Mouse (Mus musculus) limb, embryonic 13.5 days (tissue): ENCODE measurements around the gene Prkcq. TPM values are rescaled to one million over a fixed set of nuclear protein-coding genes. Genes with fewer than 3 reads are reported as not detected.
A peak's percentile ranks its signal among the peaks of the same experiment; 100 is the strongest.

Experiments
- ATAC-seq: fragments of 200-750 bp; cut with Nextera tagmentation; 2 replicates; pipeline ENCODE4 v1.8.0; 2017; ENCODE audit warnings: low read depth, moderate number of reproducible peaks, moderate TSS enrichment; ENCODE audit not compliant: low FRiP score
- H3K27ac ChIP-seq: fragments of 300-500 bp; sonication (generic); 2 replicates; pipeline ENCODE4 v1.5.1; 2015; ENCODE audit warnings: inconsistent platforms, mild to moderate bottlenecking, moderate library complexity
- H3K27me3 ChIP-seq: fragments of 300-500 bp; sonication (generic); 2 replicates; pipeline ENCODE4 v1.6.1; 2015; ENCODE audit warnings: mild to moderate bottlenecking, inconsistent platforms
- H3K36me3 ChIP-seq: fragments of 300-500 bp; sonication (generic); 2 replicates; pipeline ENCODE4 v1.6.1; 2015; ENCODE audit warnings: inconsistent platforms, mild to moderate bottlenecking, moderate library complexity
- H3K4me1 ChIP-seq: fragments of 300-500 bp; sonication (generic); 2 replicates; pipeline ENCODE4 v1.6.1; 2015; ENCODE audit warnings: inconsistent platforms
- H3K4me2 ChIP-seq: fragments of 300-500 bp; sonication (generic); replicated peaks from 2 replicates; pipeline ENCODE4 v1.6.1; 2015; ENCODE audit warnings: inconsistent platforms, mild to moderate bottlenecking, moderate library complexity
- H3K4me3 ChIP-seq: fragments of 300-500 bp; sonication (generic); 2 replicates; pipeline ENCODE4 v1.5.1; 2015; ENCODE audit warnings: moderate library complexity, mild to moderate bottlenecking, inconsistent platforms
- H3K9ac ChIP-seq: fragments of 300-500 bp; sonication (generic); 2 replicates; pipeline ENCODE4 v1.6.1; 2015; ENCODE audit warnings: mild to moderate bottlenecking, inconsistent platforms
- H3K9me3 ChIP-seq: fragments of 300-500 bp; sonication (generic); 2 replicates; pipeline ENCODE4 v1.6.1; 2016; ENCODE audit warnings: inconsistent platforms
- WGBS: fragments of 180-500 bp; shearing (Covaris S2); methylation state at CpG from one replicate; pipeline ENCODE4 v1.1.7; 2015; 5-methylcytosine and 5-hydroxymethylcytosine counted together
- polyA plus RNA-seq: library from polyadenylated mRNA; unstranded; fragments of >200 nt; fragmentation: Nextera tagmentation; extraction: Ambion mirVana; gene quantifications from 2 replicates; pipeline ENCODE4 v1.2.1, GENCODE M21; 2015

Gene Prkcq
- polyA plus RNA-seq, 1 experiment from 2014 or later = 2.1 TPM

DNA sequence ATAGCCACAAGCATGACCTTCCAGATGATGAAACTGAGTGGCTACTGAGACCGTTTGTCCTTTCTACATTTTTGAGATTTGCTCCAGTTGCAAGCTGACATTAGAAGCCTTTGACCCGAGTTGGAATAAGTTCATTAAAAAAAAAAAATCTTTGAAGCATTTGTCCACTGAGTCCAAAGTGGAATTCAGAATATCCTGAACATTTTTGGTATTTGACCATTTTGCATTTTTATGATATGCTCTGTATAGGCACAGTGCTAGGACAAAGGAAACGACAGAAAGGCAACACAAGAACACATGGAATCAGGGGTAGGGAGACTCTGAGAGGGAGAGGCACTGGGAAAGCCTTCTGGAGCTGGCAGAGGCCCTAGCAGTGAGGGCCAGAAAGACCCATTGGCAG is 9.2 kb upstream of the Prkcq start:
- WGBS = 66% methylated on average over 3 of the region's 3 CpGs
- no peak for ATAC-seq
- no peak overlapping the region for H3K4me2 ChIP-seq
- H3K4me3 ChIP-seq = no peak overlapping the region
- no peaks in the 10 kb centered on the region for H3K9me3 ChIP-seq
- H3K9ac ChIP-seq = no peak overlapping the region
- H3K4me1 ChIP-seq = no peaks in the 10 kb centered on the region
- H3K27me3 ChIP-seq = no peaks in the 10 kb centered on the region
- H3K27ac ChIP-seq = no peak overlapping the region
- no peaks in the 10 kb centered on the region for H3K36me3 ChIP-seq

DNA sequence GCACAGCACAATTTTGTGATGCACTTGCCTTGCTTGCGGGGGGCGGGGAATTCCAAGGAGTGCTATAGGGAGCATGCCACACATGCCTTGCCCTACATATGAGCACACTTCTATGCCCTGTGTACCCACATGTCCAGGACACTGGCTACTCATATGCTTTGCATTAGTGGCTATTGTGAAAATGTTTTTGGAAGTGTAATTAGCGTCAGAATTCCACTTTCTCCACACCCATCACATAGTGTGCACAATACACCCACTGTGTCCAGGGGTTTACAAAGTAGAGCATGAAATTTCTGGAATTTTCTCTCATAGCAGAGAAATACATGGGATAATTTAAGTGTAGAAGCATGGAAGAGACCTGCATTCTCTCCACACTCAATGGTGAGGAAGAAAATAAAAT is 7.7 kb upstream of the Prkcq start:
- H3K4me3 ChIP-seq = no peak overlapping the region
- no peaks in the 10 kb centered on the region for H3K27me3 ChIP-seq
- no peaks in the 10 kb centered on the region for H3K36me3 ChIP-seq
- WGBS = 83% methylated on average over 3 of the region's 3 CpGs
- ATAC-seq = no peak; the same call in 1 of the 2 replicates
- no peaks in the 10 kb centered on the region for H3K9me3 ChIP-seq
- no peak overlapping the region for H3K4me2 ChIP-seq
- no peaks in the 10 kb centered on the region for H3K4me1 ChIP-seq
- no peak overlapping the region for H3K27ac ChIP-seq
- no peak overlapping the region for H3K9ac ChIP-seq

DNA sequence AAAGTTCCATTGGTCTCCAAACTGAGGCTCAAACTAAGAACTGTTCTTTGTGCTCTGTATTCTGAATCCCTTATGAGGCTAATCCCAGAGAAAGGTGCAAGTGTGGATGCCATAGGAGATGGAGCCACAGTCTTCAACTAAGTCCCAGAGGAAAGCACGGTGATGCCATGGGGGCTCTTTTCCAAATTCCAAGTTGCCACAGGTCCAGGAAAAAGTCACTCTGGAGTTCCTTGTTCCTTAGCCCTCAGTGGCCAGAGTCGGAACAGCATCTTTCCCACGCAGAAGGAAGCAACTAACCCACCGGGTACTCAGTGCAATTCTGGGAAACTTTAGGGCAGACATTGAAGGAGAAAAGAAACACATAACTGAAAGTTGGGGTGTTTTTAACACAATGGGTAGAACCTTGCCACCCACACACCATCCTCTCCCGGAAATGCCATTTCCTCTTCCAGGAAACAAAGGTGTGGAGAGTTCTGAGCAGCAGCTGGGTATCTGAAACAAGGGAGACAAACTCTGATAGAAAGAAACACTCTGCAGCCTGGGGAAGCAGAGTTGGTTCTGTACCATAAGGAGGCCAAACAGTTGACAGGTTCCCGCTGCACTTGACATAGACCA is 2.1 kb upstream of the Prkcq start:
- Histone ChIP-seq H3K9ac (no peak overlapping the region), H3K27me3 (peaks cover 24% of the 10 kb centered on the region)
- ATAC-seq = no peak

DNA sequence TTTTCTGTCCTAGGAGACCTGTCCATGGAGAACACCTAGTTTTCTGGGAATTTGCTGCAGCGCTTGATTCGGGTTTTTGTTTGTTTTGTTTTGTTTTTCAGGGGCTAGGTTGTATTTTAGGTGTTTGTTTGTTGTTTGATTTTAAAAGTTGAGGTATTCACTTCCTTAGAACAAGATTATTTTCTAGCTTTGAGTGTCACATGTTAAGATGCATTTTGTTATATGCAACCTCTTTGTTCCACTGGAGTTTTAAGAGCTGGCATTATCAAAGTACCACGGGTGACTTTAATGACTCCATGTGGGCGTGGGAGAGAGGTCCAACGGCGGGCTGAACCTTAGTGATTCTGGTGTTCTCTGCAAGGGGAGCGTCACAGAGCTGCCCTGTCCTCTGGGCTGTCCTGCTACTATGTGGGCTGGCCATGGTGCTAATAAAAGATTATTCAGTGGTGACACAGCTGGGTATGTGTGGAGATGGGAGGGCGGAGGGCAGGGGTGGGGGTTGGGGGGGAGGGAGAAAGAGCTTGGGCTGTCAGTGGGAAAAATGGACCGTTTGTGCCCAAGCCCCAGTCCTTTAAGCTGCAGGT is 1.0 kb downstream of the Prkcq start:
- no peaks in the 10 kb centered on the region for H3K9me3 ChIP-seq
- H3K4me3 ChIP-seq = peak overlapping the region; percentile 63
- H3K27me3 ChIP-seq = peaks cover 30% of the 10 kb centered on the region
- peak overlapping the region; percentile 68; the same call in 1 of the 2 replicates for H3K9ac ChIP-seq
- H3K36me3 ChIP-seq = no peaks in the 10 kb centered on the region
- peak overlapping the region; percentile 88 for H3K4me2 ChIP-seq
- H3K27ac ChIP-seq = no peak overlapping the region
- ATAC-seq = no peak
- WGBS = 19% methylated on average over 9 of the region's 9 CpGs
- no peaks in the 10 kb centered on the region; the same call in 1 of the 2 replicates for H3K4me1 ChIP-seq

More for the DNA sequence above, 2.1 kb upstream of the Prkcq start:
- no peaks in the 10 kb centered on the region for H3K36me3 ChIP-seq
- H3K27ac ChIP-seq = no peak overlapping the region
- H3K4me3 ChIP-seq = no peak overlapping the region
- H3K4me2 ChIP-seq = no peak overlapping the region
- no peaks in the 10 kb centered on the region; the same call in 1 of the 2 replicates for H3K4me1 ChIP-seq
- WGBS = 64% methylated on average over 6 of the region's 6 CpGs
- H3K9me3 ChIP-seq = no peaks in the 10 kb centered on the region

DNA sequence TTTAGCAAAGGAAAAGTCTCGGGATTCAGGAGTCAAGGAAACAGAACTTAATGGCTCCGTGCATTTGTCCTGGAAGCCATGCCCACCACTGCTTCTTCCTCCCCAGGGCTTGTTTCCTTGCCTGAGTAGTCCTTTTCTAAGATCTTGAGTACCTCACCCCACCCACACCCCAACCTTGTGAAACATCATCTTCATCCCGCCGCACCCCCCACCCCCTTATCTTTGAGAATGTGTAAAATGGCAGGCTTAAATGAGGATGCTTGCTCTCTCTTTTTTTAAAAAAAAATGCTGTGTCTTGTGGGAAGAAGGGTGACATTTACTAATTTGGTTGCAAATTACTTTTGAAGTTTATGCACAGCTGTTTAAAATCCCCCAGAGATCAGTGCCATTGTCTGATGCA is 1.6 kb downstream of the Prkcq start:
- Histone ChIP-seq H3K27ac (no peak overlapping the region), H3K4me1 (no peaks in the 10 kb centered on the region; the same call in 1 of the 2 replicates), H3K9ac (no peak overlapping the region), H3K36me3 (no peaks in the 10 kb centered on the region), H3K9me3 (no peaks in the 10 kb centered on the region), H3K4me3 (no peak overlapping the region), H3K27me3 (peaks cover 30% of the 10 kb centered on the region), H3K4me2 (no peak overlapping the region)
- no peak for ATAC-seq
- WGBS = 59% methylated on average over 4 of the region's 4 CpGs

DNA sequence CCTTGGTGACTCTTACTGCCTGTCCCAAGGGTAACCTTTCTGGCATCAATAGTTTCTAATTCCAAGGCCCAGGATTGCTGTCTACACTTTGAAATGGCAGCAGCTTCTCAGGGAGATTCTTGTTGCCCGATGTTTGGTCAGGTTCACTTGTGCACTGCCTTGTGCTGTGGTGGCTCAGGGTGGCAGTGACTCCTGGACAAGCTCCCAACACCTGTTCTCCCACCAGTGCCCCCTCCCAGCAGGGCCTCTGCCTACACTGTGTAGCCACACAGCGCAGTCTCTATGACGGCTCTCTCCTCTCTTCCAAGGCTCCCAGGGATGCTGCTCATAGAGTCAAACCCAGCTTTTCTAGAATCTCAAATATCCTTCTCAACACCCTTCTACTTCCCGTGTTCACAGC is 2.2 kb downstream of the Prkcq start:
- no peak overlapping the region for H3K9ac ChIP-seq

DNA sequence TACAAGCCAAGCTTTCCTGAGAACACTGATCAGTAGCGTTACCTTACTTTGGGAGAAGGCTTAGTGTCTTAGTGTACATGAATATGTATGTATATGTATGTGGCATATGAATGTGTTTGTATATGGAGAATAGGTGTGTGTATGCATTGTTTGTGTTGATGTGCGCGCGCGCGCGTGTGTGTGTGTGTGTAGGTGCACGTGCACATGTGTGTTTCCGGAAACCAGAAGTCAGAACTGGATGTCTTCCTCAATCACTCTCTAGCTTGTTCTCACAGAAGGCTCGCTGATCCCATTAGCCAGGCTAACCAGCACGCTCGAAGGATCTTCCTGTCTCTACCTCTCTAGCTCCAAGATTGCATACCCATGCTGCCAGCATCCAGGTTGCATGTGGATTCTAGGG is 6.0 kb downstream of the Prkcq start:
- Histone ChIP-seq H3K27ac (no peak overlapping the region), H3K9me3 (no peaks in the 10 kb centered on the region), H3K4me3 (no peak overlapping the region), H3K4me2 (no peak overlapping the region), H3K9ac (no peak overlapping the region), H3K4me1 (no peaks in the 10 kb centered on the region), H3K36me3 (no peaks in the 10 kb centered on the region), H3K27me3 (peaks cover 20% of the 10 kb centered on the region)
- WGBS = 94% methylated on average over 12 of the region's 12 CpGs
- ATAC-seq = no peak

More for the DNA sequence above, 2.2 kb downstream of the Prkcq start:
- no peak overlapping the region for H3K4me2 ChIP-seq
- no peak overlapping the region for H3K4me3 ChIP-seq
- ATAC-seq = no peak
- 78% methylated on average over 4 of the region's 4 CpGs for WGBS
- H3K4me1 ChIP-seq = no peaks in the 10 kb centered on the region; the same call in 1 of the 2 replicates
- no peak overlapping the region for H3K27ac ChIP-seq
- H3K27me3 ChIP-seq = peaks cover 30% of the 10 kb centered on the region
- H3K9me3 ChIP-seq = no peaks in the 10 kb centered on the region
- no peaks in the 10 kb centered on the region for H3K36me3 ChIP-seq

DNA sequence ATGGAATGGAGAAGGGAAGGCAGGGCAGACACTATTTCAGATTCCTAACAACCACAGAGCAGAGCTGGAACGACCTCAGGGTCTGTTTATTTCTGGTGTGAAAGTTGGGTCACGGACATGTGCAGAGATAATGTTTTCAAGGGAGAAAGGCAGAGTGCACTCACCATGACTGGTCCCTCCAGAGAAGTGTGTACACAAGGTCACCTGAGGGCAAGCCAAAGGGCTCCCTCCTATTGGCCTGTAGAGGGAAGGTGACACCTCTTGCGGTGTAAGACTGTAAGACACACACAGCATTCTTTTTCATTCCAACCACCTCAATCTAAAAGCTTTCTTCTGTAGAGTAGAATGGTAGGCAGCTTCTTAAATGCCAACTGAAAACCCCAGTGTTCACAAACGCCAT is 9.6 kb downstream of the Prkcq start:
- H3K27ac ChIP-seq = no peak overlapping the region
- no peak overlapping the region for H3K9ac ChIP-seq
- no peak overlapping the region for H3K4me2 ChIP-seq
- peaks cover 3% of the 10 kb centered on the region; the same call in 1 of the 2 replicates for H3K9me3 ChIP-seq
- H3K4me3 ChIP-seq = no peak overlapping the region
- 71% methylated on average over 4 of the region's 4 CpGs for WGBS
- H3K27me3 ChIP-seq = peaks cover 3% of the 10 kb centered on the region; the same call in 1 of the 2 replicates
- no peaks in the 10 kb centered on the region for H3K36me3 ChIP-seq
- ATAC-seq = no peak
- H3K4me1 ChIP-seq = no peaks in the 10 kb centered on the region

DNA sequence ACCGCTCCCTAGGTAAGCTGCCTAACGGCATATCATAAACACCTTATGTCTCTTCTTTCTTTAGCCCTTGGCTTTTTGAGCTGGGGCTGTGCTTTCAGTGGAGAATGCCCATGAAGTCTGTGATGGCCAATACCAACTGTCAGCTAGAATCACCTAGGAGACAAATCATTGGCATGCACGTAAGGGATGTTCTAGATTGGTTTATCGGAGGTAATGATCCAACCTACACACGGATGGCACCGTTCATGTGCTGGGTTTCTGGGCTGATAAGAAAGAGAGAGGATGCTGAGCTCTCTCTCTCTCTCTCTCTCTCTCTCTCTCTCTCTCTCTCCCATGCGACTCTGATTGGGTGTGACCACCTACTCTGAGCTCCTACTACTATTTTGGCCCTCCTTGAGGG is 10.2 kb downstream of the Prkcq start:
- no peaks in the 10 kb centered on the region for H3K36me3 ChIP-seq
- peaks cover 3% of the 10 kb centered on the region; the same call in 1 of the 2 replicates for H3K9me3 ChIP-seq
- H3K9ac ChIP-seq = no peak overlapping the region
- no peak overlapping the region for H3K4me2 ChIP-seq
- 84% methylated on average over 7 of the region's 7 CpGs for WGBS
- H3K27ac ChIP-seq = no peak overlapping the region
- H3K4me1 ChIP-seq = no peaks in the 10 kb centered on the region
- H3K27me3 ChIP-seq = peaks cover under 1% of the 10 kb centered on the region; the same call in 1 of the 2 replicates
- no peak for ATAC-seq
- H3K4me3 ChIP-seq = no peak overlapping the region

DNA sequence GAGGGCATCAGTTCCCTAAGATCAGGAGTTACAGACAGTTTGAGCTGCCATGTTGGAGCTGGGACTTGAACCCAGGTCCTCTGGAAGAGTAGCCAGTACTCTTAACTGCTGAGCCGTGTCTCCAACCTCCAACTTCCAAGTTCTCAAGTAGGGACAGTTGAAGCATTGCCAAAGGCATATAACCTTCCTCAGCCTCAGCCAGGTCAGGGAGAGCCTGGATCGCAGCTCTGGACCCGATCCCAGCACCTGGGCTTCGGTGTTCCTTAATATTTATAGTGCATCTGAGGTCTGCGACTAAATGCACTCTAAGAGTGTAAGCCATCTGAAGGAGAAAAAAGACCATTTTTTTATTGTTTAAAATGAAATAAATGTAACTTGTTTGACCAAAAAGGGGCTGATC is 12.1 kb downstream of the Prkcq start:
- no peaks in the 10 kb centered on the region for H3K27me3 ChIP-seq
- H3K9me3 ChIP-seq = peaks cover 3% of the 10 kb centered on the region; the same call in 1 of the 2 replicates
- no peak overlapping the region for H3K27ac ChIP-seq
- WGBS = 82% methylated on average over 5 of the region's 5 CpGs
- no peaks in the 10 kb centered on the region for H3K4me1 ChIP-seq
- no peak overlapping the region for H3K4me3 ChIP-seq
- no peaks in the 10 kb centered on the region for H3K36me3 ChIP-seq
- H3K4me2 ChIP-seq = no peak overlapping the region
- no peak for ATAC-seq
- no peak overlapping the region for H3K9ac ChIP-seq

DNA sequence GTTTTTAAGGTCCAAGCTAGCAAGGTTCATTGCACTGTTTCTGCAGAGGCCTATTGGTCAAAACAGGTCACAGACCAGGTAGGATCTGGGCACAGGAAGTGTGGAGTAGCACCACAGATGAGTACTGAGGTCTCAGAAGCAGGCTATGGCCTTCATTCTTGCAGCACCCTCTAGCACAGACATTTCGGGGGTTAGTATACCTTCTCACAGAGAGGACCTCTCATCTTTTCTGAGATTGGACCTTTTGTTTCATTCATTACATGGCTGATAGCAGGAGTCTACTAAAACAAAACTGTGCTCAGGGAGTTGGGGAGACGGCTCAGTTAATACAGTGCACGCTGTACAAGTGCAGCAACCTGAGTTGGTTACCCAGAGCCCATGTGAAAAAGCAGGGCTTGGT is 14.7 kb downstream of the Prkcq start:
- no peaks in the 10 kb centered on the region for H3K4me1 ChIP-seq
- no peak overlapping the region for H3K4me2 ChIP-seq
- no peak overlapping the region for H3K27ac ChIP-seq
- H3K9ac ChIP-seq = no peak overlapping the region
- no peak for ATAC-seq
- H3K9me3 ChIP-seq = peaks cover 3% of the 10 kb centered on the region; the same call in 1 of the 2 replicates
- no peak overlapping the region for H3K4me3 ChIP-seq
- H3K27me3 ChIP-seq = no peaks in the 10 kb centered on the region
- 93% methylated on average over 3 of the region's 3 CpGs for WGBS
- no peaks in the 10 kb centered on the region for H3K36me3 ChIP-seq

DNA sequence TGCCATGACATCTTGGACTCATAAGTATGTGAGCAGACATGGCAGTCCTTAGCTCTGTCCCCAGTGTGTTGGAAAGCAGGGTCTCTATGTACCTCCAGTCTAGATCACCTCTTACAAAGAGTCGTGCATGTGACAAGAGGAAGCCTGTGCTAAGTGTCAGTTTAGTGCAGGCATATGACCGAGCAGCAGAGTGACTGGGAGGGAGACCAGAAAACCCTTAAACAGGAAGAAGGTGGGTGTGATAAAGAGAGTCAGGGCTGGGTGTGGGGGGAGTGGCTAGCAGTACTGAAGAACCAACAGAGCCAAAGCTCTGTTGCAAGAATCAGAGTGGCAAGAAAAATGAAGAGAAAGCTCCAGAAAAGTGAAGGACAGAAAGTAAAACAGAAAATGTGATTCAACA is 15.3 kb downstream of the Prkcq start:
- no peak for ATAC-seq
- Histone ChIP-seq H3K36me3 (no peaks in the 10 kb centered on the region), H3K27ac (no peak overlapping the region), H3K9me3 (peaks cover 3% of the 10 kb centered on the region; the same call in 1 of the 2 replicates), H3K4me2 (no peak overlapping the region), H3K9ac (no peak overlapping the region), H3K27me3 (no peaks in the 10 kb centered on the region), H3K4me3 (no peak overlapping the region), H3K4me1 (no peaks in the 10 kb centered on the region)
- 57% methylated on average over 2 of the region's 2 CpGs for WGBS

DNA sequence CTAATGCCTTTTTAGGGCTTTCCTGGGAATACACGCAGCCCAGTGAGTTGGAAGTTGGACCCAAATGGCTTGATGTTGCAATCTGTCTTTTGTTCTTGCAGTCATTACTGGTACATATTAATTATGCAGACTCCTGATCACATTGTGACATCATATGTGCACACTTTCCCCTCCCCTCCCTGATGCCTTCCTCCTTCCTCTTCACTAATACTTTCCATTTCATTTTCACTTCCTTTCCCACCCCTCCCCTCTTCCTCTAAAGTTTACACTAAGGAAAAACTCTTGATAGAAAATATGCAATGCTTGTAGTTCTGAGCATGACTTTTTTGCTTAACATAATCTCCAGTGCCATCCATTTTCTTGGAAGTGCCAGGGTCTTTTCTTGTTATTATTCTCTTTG is 16.4 kb downstream of the Prkcq start:
- Histone ChIP-seq H3K4me1 (no peaks in the 10 kb centered on the region), H3K27me3 (no peaks in the 10 kb centered on the region), H3K4me2 (no peak overlapping the region), H3K9me3 (peaks cover 3% of the 10 kb centered on the region; the same call in 1 of the 2 replicates), H3K9ac (no peak overlapping the region), H3K27ac (no peak overlapping the region), H3K36me3 (no peaks in the 10 kb centered on the region), H3K4me3 (no peak overlapping the region)
- no peak for ATAC-seq
- WGBS = 84% methylated on average over 1 of the region's 1 CpGs
